Mouse (Mus musculus) left cerebral cortex, adult 18-20 months (tissue): ENCODE measurements at regions not wholly inside any gene's neighbourhood (a gene's known extent, or its start where the extent isn't known, plus 50 kb on each side); places are given as distances from the start of the nearest gene placed in this dataset.
"Not testable (repeated sequence)": the region's sequence is repeated elsewhere in the genome, so short reads cannot be mapped to it uniquely, and the experiment has no call there.

ENCODE experiments used
- DNase-seq, 2 experiments: peaks; one replicate each; pipeline ENCODE4 v3.0.0; 2021 to 2022; ENCODE audit warnings: low spot score in 2 of 2, mixed read lengths in 1 of 2

GRCm38 (mm10) chr3:8006708-8007395 is 1386.6 kb upstream of the 1700008P02Rik start:
- DNase-seq = no peak

GRCm38 (mm10) chr3:8006273-8006672 is 1386.0 kb upstream of the 1700008P02Rik start:
- no peak for DNase-seq

GRCm38 (mm10) chr3:8005684-8006083 is 1385.4 kb upstream of the 1700008P02Rik start:
- not testable (repeated sequence) for DNase-seq

GRCm38 (mm10) chr3:8004271-8004670 is 1384.0 kb upstream of the 1700008P02Rik start:
- no peak for DNase-seq

GRCm38 (mm10) chr3:8001027-8001426 is 1380.8 kb upstream of the 1700008P02Rik start:
- no peak for DNase-seq

GRCm38 (mm10) chr3:7992322-7992721 is 1372.1 kb upstream of the 1700008P02Rik start:
- no peak for DNase-seq

GRCm38 (mm10) chr3:7973287-7973686 is 1353.0 kb upstream of the 1700008P02Rik start:
- no peak for DNase-seq

GRCm38 (mm10) chr3:7953911-7954310 is 1333.7 kb upstream of the 1700008P02Rik start:
- DNase-seq = no peak

GRCm38 (mm10) chr3:7943646-7944381 is 1323.6 kb upstream of the 1700008P02Rik start:
- no peak for DNase-seq
